In the genomic region with DNA sequence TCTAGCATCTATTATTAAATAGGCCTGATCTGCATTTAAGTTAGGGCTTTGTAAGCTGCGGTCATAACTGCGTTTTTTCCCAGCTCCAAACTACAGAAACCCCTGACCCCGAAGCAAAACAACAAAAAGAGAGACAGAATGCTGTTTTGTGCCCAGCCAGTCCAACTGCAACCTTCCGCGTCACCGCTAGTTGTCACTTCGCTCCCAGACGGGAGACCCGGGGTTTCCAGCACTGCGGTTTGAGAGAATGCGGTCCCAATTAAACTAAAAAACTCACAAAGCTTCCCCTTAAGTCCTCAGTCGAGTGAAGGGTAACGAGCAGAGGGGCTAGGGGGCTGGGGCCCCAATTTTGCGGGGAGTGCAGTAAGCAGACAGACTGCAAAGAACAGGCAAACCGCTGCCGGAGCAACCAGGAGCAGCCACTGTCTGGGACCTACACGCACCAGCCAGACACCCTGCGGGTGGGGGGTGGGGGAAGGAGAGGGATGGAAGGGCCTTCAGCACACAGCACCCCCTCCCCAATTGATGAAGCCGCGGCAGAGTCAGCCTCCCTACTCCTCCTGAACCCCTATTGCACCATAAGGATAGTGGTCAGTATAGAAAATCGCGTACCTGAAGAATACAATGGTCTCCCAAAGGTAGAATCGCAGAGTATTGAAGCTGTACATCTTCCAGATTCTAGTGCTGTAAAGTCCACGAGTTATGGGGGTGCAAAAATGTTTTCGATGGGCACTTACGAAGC, we compare ENCODE assay signal across 9 mouse cellular contexts. TPM values are rescaled to one million over a fixed set of nuclear protein-coding genes. Genes with fewer than 3 reads are reported as not detected.
DNase-seq lines count a peak whose midpoint lies in the region; ATAC-seq lines count a peak whose summit lies in the region.
"Had no signal": no experiment of that assay in that cellular context is flagged by ENCODE, and none has a peak within 500 bp of the region (broad histone marks: within the 10 kb centered on the region; RNA-seq: fewer than 3 reads in every experiment).

No protein-coding gene starts in this region.

- H3K27me3 ChIP-seq in hindbrain, embryonic 12.5 days, result 0 out of 2 replicates have a peak, but pooled peaks cover 3% of the 10 kb centered on the region
- H3K27me3 ChIP-seq in midbrain, embryonic 11.5 days (ENCODE audit: control insufficient read depth, insufficient read depth, low read length), result peaks cover 36% of the 10 kb centered on the region

- peaks cover 24% of the 10 kb centered on the region for H3K4me1 ChIP-seq in hindbrain, embryonic 12.5 days
- no peaks in the 10 kb centered on the region; the same call in 1 of the 2 replicates for H3K4me1 ChIP-seq in midbrain, embryonic 11.5 days (ENCODE audit: control insufficient read depth, insufficient read depth, low read length)

- peak overlapping the region; percentile 63 for H3K9ac ChIP-seq in hindbrain, embryonic 12.5 days
- H3K9ac ChIP-seq in midbrain, embryonic 11.5 days (ENCODE audit: low read length), result no peak overlapping the region

- WGBS in hindbrain, embryonic 12.5 days, result 3% methylated on average over 26 of the region's 26 CpGs
- 3% methylated on average over 26 of the region's 26 CpGs for WGBS in midbrain, embryonic 11.5 days

- no peaks in the 10 kb centered on the region for H3K36me3 ChIP-seq in hindbrain, embryonic 12.5 days
- no peaks in the 10 kb centered on the region for H3K36me3 ChIP-seq in midbrain, embryonic 11.5 days (ENCODE audit: control insufficient read depth, insufficient read depth, low read length)

- H3K4me2 ChIP-seq in hindbrain, embryonic 12.5 days (replicated peaks), result peak overlapping the region; percentile 52
- H3K4me2 ChIP-seq in midbrain, embryonic 11.5 days, result peak overlapping the region; percentile 45

- intact Hi-C loops in gastrocnemius, postnatal 36 days (cut with DNase I), result no loop called here

- H3K27ac ChIP-seq in hindbrain, embryonic 12.5 days, result peak overlapping the region; percentile 85
- no peak overlapping the region for H3K27ac ChIP-seq in midbrain, embryonic 11.5 days (ENCODE audit: low read depth, low read length)

- no peaks in the 10 kb centered on the region for H3K9me3 ChIP-seq in hindbrain, embryonic 12.5 days (replicated peaks)
- H3K9me3 ChIP-seq in midbrain, embryonic 11.5 days (ENCODE audit: control insufficient read depth, low read length), result no peaks in the 10 kb centered on the region

- peak; percentile 74 for ATAC-seq in hindbrain, embryonic 12.5 days (ENCODE audit: low FRiP score)
- peak; percentile 67 for ATAC-seq in midbrain, embryonic 11.5 days (ENCODE audit: low FRiP score)

- peak; percentile 70 for DNase-seq in brain, adult 2 months (ENCODE audit: low read depth, low spot score)
- DNase-seq in cerebellum, postnatal 4 days (ENCODE audit: low spot score in 2 of 2), result peak; percentile 36 to 47
- peak; percentile 94 for DNase-seq in midbrain, embryonic 11.5 days (ENCODE audit: low spot score, missing footprints)
- DNase-seq in urinary bladder, postnatal 36 days (ENCODE audit: low spot score in 2 of 2), result no peak
- no peak for DNase-seq in gastrocnemius, postnatal 36 days
- DNase-seq in ovary, postnatal 10 days (ENCODE audit: low spot score), result no peak
- no peak for DNase-seq in urinary bladder, adult 18-20 months (ENCODE audit: low spot score in 2 of 2)

- peak overlapping the region; percentile 57 for H3K4me3 ChIP-seq in hindbrain, embryonic 12.5 days
- H3K4me3 ChIP-seq in midbrain, embryonic 11.5 days (ENCODE audit: low read depth, low read length), result peak overlapping the region; percentile 30

RNA-seq across cellular contexts. Expression of gene Glra1, which starts 0.8 kb away (rescaled TPM):
- polyA plus RNA-seq in hindbrain, embryonic 12.5 days (2016; fragmentation: Nextera tagmentation; extraction: Ambion mirVana), result 3.5 and 3.9 TPM in 2 replicates
- 0.07 TPM in 1 of 2 replicates, not detected in the other for polyA plus RNA-seq in midbrain, embryonic 11.5 days (2014; fragmentation: Nextera tagmentation; extraction: Ambion mirVana)
- not detected for total RNA-seq in gastrocnemius, postnatal 36 days (2021)
- polyA plus RNA-seq: heart, postnatal 0 days had no signal

Comparison
In these comparisons a context has a peak if more than half of its experiments do, and no peak if none do; other contexts are left out.
1. DNase-seq: peak in brain, adult 2 months (single experiment), cerebellum, postnatal 4 days (2 of 2) and midbrain, embryonic 11.5 days (single experiment); none in urinary bladder, postnatal 36 days (0 of 2), gastrocnemius, postnatal 36 days (0 of 2), ovary, postnatal 10 days (single experiment) and urinary bladder, adult 18-20 months (0 of 2).